Mouse (Mus musculus): Measurements from ENCODE around the gene Nfia.

Nfia gene

DNA sequence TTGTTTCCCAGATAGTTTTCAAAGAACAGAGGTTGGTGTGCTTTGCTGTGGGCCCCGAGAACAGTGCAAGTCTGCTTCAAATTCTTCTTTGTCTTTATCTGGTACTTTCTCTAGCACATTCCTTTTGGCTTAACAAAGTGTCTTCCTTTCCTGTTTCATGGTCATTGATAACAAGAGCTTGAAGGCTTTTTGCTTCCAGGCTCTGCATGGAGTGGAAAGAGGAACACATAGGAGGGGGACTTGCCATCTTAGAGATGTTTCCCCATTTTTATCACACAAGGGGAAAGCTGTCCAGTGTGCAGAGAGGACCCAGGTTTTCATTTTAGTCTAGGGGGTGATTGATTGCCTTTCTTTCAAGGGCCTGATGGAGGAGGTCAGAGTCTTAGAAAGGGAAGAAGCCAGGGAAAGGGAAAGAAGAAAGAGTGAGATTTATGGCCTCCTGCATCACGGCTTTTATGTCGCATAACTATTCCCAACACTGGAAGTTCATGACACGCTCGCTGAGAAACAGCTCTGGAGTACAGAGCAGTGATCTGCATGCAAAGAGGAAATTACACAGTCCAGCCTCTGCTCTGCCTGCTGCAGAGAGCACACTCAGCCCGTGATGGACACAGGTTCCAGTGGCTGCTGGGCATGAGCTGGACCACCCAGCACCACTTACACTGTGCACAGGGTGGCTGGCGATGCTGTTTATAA is 67.0 kb downstream of the Nfia start:
- DNase-seq (ENCODE audit: low spot score in 2 of 2): no peak

DNA sequence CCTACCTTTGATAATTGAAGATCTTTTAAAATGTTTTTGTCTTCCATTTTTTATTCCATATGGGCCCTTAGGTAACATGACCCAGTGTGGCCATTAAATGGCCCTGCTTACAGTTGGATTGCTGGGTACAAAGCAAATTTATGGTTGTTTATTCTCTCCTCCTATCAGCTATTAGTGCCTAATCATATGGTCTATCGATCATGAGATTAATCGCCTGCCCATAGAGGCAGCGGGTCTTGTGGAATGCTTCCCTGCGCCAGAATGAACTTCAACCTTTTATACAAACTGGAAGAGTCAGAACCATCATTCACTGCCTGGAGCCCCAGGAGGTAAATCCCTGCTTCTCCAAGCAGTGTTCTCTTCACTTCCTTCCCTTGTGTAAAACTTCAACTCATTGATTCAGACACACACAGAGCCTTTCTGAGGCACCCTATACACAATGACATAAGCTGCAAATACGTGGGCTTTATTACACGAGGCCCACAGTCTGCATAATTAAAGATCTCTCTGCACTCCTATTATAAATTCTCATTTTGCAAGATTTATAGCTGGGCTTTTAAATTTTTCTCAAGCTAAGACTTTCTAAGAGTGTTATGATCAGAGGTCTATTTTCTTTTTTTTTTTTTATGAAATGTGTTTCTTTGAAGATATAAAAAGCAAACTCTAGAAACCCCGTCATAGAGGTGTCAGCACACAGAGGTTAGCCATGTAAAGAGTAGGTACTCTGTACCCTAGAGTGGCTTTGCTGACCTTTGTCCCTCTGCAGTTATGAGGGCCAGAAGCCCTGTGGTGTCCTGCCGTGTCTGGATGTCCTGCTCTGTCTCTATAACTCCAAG is 67.9 kb downstream of the Nfia start:
- DNase-seq (ENCODE audit: low spot score in 2 of 2): no peak

DNA sequence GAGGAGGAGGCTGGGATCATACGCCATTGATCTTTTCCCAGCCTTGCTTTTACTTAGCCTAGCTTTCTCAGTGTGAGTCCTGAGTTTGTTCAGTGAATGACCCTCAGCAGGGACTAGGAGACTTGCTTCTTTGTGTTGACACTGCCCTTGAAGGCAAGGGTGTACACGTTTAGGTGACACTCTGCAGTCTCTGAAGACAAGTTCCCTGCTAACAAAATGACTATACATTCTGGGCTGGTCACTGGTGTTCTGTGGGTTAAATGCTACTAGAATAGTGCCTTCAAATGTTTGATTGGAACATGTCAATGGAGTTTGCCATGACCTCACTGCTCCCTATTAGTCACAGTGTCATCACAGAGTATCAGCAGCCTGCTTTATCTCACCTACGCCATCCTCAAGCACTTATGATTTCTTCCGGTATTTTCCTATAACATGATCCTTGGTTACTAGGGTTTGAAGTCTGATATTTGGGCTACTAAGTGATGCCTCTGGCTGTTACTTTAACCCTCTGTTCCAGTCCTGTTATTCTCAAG is 68.6 kb downstream of the Nfia start:
- DNase-seq (ENCODE audit: low spot score in 2 of 2): no peak

DNA sequence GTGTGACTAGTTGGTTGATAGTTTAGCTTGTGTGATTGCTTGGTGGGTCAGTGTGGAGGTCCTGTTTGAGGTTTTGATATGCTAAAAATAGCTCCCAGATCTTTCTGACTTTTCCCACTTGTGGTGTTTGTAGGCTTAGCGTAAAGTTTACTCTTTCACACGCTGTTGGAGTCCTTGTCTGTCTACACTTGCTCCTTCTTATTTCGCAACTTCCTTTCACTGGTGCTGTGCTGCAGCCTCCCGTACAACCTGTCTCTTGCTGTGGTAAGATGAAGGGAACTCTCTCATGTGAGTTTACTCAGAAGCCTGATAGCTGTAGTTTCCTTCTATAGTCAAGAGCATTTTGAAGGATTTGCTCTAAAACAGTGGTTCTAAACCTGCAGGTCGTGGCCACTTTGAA is 69.2 kb downstream of the Nfia start:
- no peak for DNase-seq (ENCODE audit: low spot score in 2 of 2)

DNA sequence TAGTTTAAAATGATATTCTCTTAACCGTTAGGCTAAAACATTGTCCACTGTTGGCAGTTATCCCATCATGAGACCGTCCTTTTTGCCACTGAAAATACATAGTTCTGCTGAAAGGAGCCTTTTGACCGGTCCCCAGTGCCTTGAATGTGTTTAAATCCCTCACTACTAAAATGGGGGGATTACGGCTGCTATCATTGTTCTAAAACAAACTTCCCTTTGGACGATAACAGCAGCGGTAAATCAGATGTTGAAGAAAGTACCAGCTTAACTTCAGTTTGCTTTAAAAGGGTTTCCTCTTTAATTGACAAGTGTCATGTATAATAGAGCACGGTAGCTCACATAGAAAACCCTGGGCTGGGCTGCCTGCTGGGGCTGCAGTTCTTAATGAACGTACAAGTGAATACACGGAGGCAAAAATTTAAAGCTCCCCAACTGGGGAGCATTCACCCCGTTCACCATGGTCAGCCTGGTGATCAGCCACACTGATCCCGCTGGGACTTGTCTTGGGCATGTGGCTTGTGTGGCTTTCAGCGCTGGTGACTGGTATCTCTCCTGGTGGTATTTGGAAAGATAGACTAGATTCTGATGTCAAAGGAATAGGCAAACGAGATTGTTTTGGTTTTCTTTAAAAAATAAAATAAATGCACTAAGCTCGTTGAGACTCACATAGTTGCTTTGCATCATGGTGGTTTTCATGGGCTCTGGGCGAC is 71.6 kb downstream of the Nfia start:
- DNase-seq (ENCODE audit: low spot score in 2 of 2): no peak

DNA sequence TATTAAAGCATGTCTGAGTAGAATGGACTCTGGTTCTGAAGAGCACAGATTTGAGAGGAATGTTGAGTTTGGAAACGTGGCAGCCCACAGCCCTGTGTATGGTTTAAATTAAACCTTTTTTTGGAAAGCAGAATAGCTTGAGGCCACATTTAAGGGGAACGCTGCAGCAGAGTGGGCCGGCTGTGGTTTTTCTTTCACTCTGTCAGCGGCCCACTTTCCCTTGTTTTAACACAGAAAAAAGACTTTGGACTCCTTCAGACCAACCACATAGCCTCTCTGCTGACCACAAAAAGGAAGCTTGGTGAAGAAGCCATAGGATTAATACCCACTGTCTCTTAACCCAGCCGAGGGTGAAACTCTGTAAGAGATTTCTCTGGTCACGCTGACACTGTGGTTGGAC is 72.4 kb downstream of the Nfia start:
- DNase-seq (ENCODE audit: low spot score in 2 of 2): no peak

DNA sequence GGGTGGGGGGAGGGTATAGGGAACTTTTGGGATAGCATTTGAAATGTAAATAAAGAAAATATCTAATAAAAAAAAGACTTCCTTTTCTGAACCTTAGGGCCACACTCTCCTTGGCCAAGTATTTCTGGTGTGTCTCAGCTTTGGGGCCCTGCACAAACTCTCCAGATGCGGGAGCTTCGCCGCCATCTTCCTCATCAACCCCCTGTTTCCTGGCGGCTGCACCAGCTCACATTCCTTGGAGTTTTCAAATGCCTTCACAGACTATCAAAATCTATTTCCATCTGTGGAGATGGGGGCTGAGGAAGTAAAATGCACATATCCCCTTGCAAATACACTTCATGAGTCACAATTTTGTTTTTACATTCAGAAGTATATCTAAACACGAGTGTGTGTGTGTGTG is 75.1 kb downstream of the Nfia start:
- no peak for DNase-seq (ENCODE audit: low spot score in 2 of 2)

DNA sequence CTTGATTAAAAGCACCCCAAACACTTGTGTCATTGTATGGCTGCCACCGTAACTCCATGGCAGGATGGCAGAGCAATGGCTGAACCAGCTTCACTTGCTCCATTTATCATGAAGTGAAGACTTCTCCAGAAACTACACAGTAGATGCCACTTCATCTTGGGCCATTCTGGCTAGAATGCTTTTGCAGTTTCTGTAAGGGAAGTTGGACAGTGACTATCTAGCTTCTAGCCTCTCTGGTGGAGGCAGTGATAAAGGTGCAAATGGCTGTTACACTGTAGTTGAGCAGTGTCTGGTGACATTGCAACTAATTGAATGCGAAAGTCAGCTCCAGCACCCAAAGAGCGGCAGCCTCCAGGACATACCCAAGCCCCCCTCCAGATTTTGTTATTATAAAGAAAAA is 78.5 kb downstream of the Nfia start:
- DNase-seq (ENCODE audit: low spot score in 2 of 2): no peak

DNA sequence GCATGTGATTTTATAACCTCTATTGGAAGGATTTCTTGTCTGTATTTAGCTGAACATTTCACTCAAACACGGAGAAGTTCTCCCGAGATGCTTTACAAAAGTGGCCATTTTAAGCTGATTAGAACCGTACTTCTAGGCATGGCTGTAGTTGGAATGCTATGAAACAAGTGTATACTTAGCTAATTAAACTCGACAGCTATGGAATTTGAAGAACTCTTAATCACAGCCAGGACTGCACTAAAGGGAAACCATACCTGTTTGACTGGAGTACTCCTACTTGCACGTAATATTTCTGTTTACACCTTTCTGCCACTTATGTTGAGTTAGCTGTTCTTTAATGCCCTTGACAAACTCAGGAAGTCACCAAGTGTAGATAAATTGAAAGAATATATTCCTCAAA is 79.2 kb downstream of the Nfia start:
- no peak for DNase-seq (ENCODE audit: low spot score in 2 of 2)

DNA sequence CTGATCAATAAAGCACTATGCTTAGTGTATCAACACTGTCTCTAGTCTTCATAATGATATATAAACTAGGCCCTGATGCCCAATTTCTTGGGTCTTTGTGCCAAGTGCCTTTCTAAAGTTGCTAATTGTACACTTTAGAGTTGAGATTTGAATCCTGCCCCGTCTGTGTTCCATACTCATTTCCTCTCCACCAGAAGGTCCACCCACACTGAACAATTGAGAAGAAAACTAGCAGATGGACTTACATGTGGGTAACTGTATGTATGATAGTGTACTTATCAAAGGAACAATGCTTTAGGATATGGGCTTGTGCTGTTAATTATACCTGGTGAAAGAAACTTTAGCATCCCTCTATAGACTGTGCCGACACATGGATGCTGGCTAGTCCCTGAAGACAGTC is 80.1 kb downstream of the Nfia start:
- DNase-seq (ENCODE audit: low spot score in 2 of 2): no peak

DNA sequence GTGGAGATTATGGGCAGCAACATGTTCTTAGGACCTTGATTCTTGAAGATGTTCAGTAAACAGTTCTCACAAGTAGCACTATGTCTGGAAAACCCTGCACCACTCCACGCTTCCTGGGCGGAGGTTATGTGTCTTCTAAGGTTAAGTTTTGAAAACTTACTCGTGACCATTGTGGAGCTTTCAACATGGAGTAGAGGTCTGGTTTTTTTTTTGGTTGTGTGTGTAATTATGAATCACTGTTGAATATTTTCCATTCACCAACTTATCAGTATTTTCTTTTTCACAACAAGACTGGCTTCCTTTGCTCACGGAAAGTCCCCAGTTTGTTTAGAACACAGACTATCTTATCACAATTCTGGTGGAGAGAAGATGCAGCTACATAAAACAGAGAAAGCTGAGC is 82.2 kb downstream of the Nfia start:
- DNase-seq (ENCODE audit: low spot score in 2 of 2): no peak

DNA sequence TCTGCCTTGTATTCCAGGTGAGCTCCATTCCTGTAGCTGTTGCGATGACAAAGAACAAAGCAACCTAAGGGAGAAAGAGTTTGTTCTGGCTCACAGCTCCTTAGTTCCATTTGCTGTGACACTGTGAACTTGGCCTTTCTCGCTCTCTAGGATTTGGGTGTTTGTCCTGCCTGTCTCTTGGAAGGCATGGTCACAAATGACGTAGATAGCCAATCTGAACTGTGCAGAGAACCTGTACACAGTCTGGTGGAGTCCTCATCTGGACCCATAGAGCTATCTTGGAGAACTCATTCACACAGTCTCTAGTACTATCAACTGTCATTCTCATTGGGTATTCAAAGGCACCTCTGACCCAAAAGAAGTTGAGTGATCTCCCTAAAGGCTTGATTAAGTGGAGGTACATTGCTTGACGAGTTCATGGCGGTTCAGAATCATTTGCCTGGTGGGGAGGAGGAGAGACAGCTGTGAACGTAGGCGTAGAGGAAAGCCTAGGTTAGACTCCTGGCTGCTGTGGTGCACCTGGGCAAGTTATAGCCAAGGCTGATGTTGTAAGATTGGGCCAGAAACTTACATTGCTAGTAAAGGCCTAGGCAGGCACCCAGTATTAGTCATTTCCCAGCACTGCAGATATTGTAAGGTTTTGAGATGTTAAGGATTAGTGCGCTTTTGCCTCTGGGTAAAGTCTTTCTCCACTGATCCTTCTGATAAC is 83.3 kb downstream of the Nfia start:
- no peak for DNase-seq (ENCODE audit: low spot score in 2 of 2)

DNA sequence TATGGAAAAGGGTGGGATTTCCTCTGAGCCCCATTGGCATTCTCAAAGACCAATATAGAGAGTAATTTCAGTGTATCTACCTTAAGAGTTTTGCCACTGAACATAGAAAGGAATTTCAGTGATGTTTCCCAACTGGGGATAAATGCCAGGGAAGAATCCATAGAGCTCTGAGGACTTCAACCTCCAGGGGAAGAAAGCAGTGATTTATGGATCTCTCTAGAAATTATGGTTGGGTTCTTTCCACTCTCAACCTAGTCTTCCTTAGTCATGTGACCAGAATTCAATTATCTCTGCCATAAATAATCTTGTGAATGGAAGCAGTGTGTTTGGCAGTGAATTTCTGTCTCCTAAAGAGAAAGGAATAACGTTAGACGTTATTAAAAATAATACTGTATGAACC is 85.0 kb downstream of the Nfia start:
- no peak for DNase-seq (ENCODE audit: low spot score in 2 of 2)

DNA sequence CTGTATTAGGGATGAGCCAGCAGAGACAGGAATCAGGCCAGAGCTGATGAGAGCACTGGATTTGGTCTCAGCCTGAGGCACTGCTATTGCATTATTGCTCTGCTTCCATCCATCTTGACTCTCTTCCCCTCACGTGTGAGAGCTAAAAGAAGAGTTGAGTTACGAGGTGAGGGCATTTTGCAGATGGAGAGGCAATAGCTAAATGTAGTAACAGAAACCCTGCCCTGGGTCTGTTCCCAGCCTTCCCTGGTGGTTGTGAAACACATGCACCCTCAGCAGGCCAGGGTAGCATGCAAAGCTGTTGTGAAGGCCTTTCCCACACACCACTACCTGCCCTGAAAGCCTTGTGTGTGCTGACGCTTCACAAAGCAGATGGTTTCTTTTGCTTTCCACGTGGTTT is 86.9 kb downstream of the Nfia start:
- no peak for DNase-seq (ENCODE audit: low spot score in 2 of 2)

DNA sequence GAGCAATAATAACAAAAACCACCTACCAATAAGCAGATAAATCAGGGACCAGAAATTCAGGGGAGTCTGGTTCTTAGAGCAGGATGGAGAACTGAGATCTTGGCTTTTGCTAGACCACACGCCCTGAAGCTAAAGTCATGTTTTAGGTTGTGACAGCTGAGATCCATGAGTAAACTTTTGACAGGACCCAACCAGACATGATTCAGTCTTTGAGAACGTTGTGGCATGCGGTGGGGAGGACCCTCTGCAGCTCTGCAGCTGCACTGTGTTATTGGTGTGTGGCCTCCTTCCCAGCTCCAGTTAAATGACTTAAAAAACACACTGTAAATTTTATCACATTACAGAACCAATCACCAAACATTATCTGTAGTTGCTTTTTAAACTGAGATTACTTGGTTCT is 87.8 kb downstream of the Nfia start:
- no peak for DNase-seq (ENCODE audit: low spot score in 2 of 2)

DNA sequence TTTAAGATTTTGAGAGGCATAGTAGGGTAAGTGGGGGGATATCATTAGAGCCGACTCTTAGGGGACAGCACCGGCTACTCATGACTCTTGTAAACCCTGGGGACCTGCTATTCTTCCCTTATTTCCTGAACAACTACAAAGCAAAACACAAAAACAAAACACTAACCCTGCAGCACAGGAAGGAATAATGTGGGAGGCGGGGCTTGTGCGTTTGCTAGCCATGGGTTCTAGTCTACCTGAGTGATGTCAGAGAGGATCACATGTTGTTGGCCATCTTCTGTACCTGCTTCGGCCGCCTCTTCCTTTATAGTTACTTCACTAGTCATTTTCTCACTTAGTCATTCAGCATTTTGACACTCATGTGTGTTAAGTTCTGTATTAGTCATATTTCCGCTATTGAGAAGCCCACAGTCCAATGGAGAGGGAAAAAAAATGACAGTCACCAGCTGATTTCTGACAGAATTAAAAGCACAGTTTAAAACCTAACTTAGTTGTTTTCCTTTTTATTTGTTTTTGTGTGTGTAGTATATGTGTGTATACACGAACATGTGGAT is 88.3 kb downstream of the Nfia start:
- no peak for DNase-seq (ENCODE audit: low spot score in 2 of 2)

DNA sequence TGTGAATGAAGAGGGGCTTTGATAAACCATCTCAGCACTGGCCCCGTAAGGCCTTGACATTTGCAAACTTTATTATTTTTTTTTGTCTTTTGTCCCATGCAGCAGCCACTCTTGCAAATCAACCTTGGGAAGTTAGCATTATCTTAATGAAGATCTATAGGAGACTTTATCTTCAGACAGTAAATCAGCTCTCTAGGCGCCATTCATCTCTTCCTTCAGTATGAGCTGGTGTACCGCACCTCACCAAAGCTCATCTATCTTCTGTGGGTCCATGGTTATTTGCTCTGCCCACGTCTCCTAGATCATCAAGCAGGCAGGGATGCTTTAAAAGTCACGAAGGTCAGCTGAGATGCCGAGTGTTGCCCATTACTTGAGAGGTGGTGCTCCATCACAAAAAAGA is 89.8 kb downstream of the Nfia start:
- no peak for DNase-seq (ENCODE audit: low spot score in 2 of 2)

DNA sequence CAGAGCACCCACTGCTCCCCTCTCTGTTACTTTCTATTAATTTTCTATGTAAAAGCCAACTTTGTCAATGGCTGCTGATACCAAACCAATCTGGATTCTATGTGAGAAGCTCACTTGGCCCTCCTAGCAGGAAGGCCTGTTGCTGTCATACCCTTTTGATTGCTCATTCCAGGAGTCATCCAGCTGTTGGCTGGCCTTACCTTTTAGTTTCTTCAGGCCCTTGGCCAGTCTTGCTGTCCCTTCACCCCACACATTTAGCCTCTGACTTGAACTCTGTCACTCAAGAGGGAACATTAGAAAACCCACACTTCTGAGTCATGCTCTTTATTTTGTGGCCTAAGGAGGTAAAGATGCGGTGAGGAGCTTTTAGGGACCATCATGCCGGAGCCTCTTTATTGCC is 91.7 kb downstream of the Nfia start:
- DNase-seq (ENCODE audit: low spot score in 2 of 2): no peak

DNA sequence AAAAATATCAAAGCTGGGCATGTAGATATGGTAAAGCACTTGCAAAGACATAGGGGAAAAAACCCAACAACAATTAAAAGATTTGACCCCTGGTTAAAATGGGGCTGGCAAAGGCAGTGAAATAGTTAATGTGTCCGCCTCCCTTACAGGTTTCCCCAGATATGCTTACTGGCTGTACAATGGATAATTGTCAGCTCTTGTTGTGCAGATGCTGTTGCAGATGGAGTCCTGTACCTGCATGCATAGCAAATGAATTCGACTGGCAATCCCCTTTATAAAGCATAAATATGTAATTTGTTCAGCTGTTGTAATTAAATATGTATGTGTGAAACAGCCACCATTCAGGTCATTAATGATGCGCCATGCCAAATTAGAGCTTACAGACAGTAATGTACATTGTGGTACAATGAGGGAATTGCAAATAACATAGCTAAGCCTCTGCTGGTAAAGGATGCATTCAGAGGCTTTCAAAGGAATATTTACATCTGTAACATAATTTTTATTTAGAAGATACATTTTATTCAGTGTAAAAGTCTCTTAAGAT is 92.9 kb downstream of the Nfia start:
- DNase-seq (ENCODE audit: low spot score in 2 of 2): no peak

DNA sequence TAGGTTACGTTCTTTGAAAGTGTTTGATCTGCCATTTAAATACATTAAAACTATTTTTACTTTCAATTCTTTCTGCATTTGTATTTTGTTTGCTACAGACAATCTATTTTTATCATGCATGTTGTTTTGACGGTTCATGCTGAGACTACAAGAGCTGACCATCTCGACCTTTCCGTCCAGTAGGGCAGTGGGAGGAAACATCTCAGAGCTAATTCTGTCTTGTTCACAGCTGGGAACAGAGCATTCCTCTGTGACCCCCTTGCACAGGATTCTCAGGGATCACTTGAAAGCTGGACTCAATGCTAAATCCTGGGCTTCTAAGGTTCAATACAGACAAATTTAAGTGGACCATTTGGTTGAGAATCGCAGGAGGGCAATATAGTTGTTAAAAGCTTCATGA is 93.9 kb downstream of the Nfia start:
- DNase-seq (ENCODE audit: low spot score in 2 of 2): no peak

DNA sequence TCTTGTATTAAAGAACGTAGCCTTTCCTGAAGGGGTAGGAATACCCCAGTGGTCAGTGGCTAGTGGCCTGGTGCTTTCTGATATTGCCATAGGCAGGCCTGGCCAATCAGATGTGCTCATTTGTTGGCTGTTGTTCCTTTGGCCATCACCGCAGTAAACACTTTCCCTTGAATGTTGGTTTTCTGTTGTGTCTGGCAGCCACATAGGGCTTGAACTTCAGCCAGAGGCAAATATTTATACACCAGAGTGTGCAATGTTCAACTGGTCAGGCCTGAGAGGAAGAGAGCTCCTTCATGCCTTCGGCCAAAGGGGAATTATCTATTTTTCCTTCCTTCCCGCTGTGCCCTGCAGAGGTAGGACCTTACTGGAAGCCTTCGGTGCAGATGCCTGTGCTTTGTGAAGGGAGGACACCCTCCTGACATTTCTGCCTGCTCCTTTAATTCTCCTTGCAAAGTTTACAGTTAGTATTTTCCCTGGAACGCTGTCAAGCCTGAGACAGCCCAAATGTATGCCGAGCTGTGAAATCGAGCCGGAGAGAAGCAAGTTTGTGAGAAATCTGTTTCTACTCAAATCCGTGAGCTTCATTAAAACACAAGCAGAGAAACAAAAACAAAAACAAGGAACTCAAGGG is 95.9 kb downstream of the Nfia start:
- DNase-seq (ENCODE audit: low spot score in 2 of 2): peak in 1 of 2 experiments; percentile 25
